Mouse (Mus musculus) lung, embryonic 15.5 days (tissue): ENCODE measurements around the gene Il18r1. TPM values are rescaled to one million over a fixed set of nuclear protein-coding genes. Genes with fewer than 3 reads are reported as not detected.
A peak's percentile ranks its signal among the peaks of the same experiment; 100 is the strongest.

Source experiments
- ATAC-seq: fragments of 200-750 bp; cut with Nextera tagmentation; 2 replicates; pipeline ENCODE4 v1.8.0; 2017; ENCODE audit warnings: moderate number of reproducible peaks, borderline replicate concordance; ENCODE audit not compliant: low FRiP score, low TSS enrichment; ENCODE audit errors: extremely low read depth
- H3K27ac ChIP-seq: fragments of 300-500 bp; sonication (generic); 2 replicates; pipeline ENCODE4 v1.5.1; 2015; ENCODE audit warnings: moderate library complexity, mild to moderate bottlenecking, inconsistent platforms
- H3K27me3 ChIP-seq: fragments of 300-500 bp; sonication (generic); 2 replicates; pipeline ENCODE4 v1.6.1; 2015; ENCODE audit warnings: inconsistent platforms
- H3K36me3 ChIP-seq: fragments of 300-500 bp; sonication (generic); 2 replicates; pipeline ENCODE4 v1.6.1; 2015; ENCODE audit warnings: inconsistent platforms
- H3K4me1 ChIP-seq: fragments of 300-500 bp; sonication (generic); 2 replicates; pipeline ENCODE4 v1.6.1; 2015; ENCODE audit warnings: inconsistent platforms
- H3K4me2 ChIP-seq: fragments of 300-500 bp; sonication (generic); 2 replicates; pipeline ENCODE4 v1.6.1; 2015; ENCODE audit warnings: inconsistent platforms, mild to moderate bottlenecking, moderate library complexity
- H3K4me3 ChIP-seq: fragments of 300-500 bp; sonication (generic); 2 replicates; pipeline ENCODE4 v1.5.1; 2015; ENCODE audit warnings: mild to moderate bottlenecking, inconsistent platforms
- H3K9ac ChIP-seq: fragments of 300-500 bp; sonication (generic); 2 replicates; pipeline ENCODE4 v1.6.1; 2015; ENCODE audit warnings: inconsistent platforms
- H3K9me3 ChIP-seq: fragments of 300-500 bp; sonication (generic); 2 replicates; pipeline ENCODE4 v1.6.1; 2016; ENCODE audit warnings: inconsistent platforms
- WGBS: fragments of 180-500 bp; shearing (Covaris S2); methylation state at CpG from one replicate; pipeline ENCODE4 v1.1.7; 2015; 5-methylcytosine and 5-hydroxymethylcytosine counted together
- polyA plus RNA-seq: library from polyadenylated mRNA; unstranded; fragments of >200 nt; fragmentation: Nextera tagmentation; extraction: Ambion mirVana; gene quantifications from 2 replicates; pipeline ENCODE4 v1.2.1, GENCODE M21; 2015

The Il18r1 gene
- polyA plus RNA-seq, 1 experiment from 2014 or later: 3.3 TPM

DNA sequence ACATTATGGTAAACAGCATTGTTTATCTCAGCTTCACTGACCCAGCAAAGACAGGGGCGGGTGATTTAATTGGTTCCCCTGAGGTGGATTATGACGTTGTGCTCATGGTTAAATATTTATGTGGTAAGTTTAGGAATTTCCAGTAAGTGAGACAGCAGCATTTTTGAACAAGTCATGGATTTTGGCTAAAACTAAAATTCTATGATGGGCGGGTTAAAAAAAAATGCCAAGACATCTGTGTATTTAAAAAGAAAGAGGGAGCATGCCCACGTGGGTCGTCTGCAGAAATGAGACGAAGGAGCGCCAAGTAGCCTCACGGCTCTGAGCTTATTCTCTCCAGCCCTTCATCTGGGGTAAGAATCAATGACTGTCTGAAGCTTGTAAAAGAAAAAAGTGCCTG, 25.8 kb upstream of the Il18r1 start:
- H3K4me2 ChIP-seq: no peak overlapping the region
- no peak overlapping the region for H3K9ac ChIP-seq
- H3K9me3 ChIP-seq: no peaks in the 10 kb centered on the region
- WGBS: 66% methylated on average over 8 of the region's 8 CpGs
- H3K4me1 ChIP-seq: no peaks in the 10 kb centered on the region
- H3K27ac ChIP-seq: no peak overlapping the region
- ATAC-seq: no peak
- H3K4me3 ChIP-seq: no peak overlapping the region
- H3K36me3 ChIP-seq: no peaks in the 10 kb centered on the region
- H3K27me3 ChIP-seq: no peaks in the 10 kb centered on the region

DNA sequence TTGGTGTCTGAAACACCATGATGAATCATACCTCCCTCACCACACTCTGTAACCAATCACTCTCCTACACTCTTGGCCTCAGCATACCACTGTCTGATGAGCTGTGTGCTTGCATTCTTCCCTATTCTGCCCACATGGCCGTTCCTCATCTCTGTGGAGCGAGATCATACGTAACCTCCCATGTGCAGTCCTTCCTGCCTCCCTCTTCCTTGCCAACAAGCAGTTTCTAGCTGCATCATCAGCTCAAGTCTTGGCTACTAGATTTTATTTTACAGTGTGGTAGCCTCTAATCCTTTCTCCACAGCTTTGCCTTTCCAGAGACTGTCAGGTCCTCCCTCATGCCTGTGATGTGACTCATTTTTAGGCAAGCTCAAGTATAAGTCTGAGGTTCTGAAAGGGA, 20.6 kb upstream of the Il18r1 start:
- Histone ChIP-seq H3K27me3 (no peaks in the 10 kb centered on the region), H3K9me3 (no peaks in the 10 kb centered on the region), H3K4me2 (no peak overlapping the region), H3K4me3 (no peak overlapping the region), H3K9ac (no peak overlapping the region), H3K36me3 (no peaks in the 10 kb centered on the region), H3K4me1 (no peaks in the 10 kb centered on the region), H3K27ac (no peak overlapping the region)
- WGBS: 71% methylated on average over 3 of the region's 3 CpGs
- ATAC-seq: no peak

DNA sequence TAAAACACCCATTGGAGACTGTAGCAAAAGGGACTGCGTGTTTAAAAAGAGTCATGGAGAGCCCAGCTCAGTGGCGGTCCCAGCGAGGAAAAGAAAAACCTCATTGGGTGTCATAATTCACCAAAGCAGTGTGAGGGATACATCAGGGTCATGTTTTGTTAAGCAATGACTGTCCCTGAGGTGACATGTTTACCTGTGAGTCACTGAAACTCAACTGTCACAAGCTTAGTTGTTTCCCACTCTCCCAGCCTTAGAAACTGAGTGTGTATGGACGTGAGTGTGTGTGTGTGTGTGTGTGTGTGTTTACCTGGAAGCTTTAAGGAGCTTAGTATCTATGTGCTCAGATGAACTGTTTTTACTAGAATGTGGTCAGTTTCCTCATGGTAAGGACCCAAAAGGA, 2.0 kb downstream of the Il18r1 start:
- no peak for ATAC-seq
- WGBS: 88% methylated on average over 4 of the region's 4 CpGs
- no peaks in the 10 kb centered on the region for H3K9me3 ChIP-seq
- H3K4me2 ChIP-seq: no peak overlapping the region
- 0 out of 2 replicates have a peak, but pooled peaks cover 5% of the 10 kb centered on the region for H3K4me1 ChIP-seq
- H3K27me3 ChIP-seq: no peaks in the 10 kb centered on the region
- no peak overlapping the region for H3K4me3 ChIP-seq
- no peak overlapping the region for H3K27ac ChIP-seq
- no peak overlapping the region for H3K9ac ChIP-seq
- H3K36me3 ChIP-seq: no peaks in the 10 kb centered on the region

DNA sequence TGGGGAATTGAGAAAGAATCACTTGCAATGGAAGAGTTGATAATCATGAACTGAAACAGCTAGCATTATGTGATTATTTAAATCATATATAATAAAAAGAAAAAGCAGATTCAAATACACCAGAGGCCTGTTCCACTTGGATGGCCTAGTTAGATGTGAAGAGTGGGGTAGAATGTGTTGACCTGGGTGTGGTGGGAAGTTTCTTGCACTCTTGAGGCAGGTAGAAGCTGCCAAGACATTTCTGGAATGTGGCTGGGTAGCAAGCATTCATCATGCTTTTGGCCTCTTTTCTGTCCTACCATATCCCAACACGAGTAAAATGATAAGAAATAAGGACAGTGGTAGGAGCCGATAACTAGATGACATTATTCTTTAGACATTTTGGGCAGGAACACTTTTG, 3.5 kb downstream of the Il18r1 start:
- H3K9ac ChIP-seq: no peak overlapping the region
- H3K4me2 ChIP-seq: no peak overlapping the region
- WGBS: 32% methylated on average over 2 of the region's 2 CpGs

DNA sequence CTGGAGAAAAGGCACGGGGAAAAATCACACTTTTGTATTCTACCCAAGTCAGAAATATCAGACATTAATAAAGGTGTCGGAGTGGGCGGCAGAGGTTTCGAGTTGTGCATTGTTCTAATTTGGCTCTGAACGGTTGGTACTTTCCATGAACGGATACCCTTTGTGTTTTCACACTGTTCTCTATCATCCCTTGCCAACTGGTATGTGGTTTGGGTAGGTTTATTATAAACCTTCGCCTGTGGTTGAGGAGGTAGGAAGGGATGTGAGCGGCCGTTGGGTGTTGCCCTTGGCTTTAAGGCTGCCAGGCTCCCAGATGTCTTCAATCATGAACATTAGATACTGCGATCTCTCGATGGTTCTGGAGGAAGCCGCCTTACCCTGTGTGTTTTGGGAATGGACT, 4.5 kb downstream of the Il18r1 start:
- Histone ChIP-seq H3K4me3 (no peak overlapping the region), H3K4me2 (no peak overlapping the region), H3K9me3 (no peaks in the 10 kb centered on the region), H3K27me3 (no peaks in the 10 kb centered on the region), H3K9ac (no peak overlapping the region), H3K27ac (no peak overlapping the region), H3K36me3 (no peaks in the 10 kb centered on the region), H3K4me1 (0 out of 2 replicates have a peak, but pooled peaks cover 5% of the 10 kb centered on the region)
- WGBS: 79% methylated on average over 12 of the region's 12 CpGs
- no peak for ATAC-seq

More for the DNA sequence above, 3.5 kb downstream of the Il18r1 start:
- H3K4me1 ChIP-seq: 0 out of 2 replicates have a peak, but pooled peaks cover 5% of the 10 kb centered on the region
- no peak for ATAC-seq
- no peak overlapping the region for H3K4me3 ChIP-seq
- no peaks in the 10 kb centered on the region for H3K36me3 ChIP-seq
- no peaks in the 10 kb centered on the region for H3K27me3 ChIP-seq
- 0 out of 2 replicates have a peak overlapping the region, but pooled peaks have one; percentile 24 for H3K27ac ChIP-seq
- no peaks in the 10 kb centered on the region for H3K9me3 ChIP-seq

DNA sequence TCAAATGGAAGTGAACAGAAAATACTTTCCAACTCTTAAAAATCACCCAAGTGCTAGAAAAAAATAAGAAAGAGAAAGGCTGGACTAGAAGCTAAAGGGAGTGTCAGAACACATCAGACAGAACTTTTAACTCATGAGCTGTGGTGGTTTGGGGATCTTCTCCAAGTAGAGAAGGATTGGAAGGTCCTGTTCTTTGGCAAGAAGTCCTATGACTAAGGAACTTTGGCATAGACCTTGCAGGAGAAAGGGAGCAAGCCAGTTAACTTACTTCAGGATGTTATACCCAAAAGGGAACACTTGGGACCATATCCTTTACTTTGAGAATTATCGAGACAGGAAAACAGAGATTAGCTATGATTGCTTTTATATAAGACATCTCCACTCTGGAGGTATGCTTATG, 7.0 kb downstream of the Il18r1 start:
- Histone ChIP-seq H3K9me3 (no peaks in the 10 kb centered on the region), H3K36me3 (no peaks in the 10 kb centered on the region), H3K27me3 (no peaks in the 10 kb centered on the region), H3K9ac (no peak overlapping the region), H3K4me3 (no peak overlapping the region), H3K4me2 (no peak overlapping the region), H3K27ac (no peak overlapping the region), H3K4me1 (0 out of 2 replicates have a peak, but pooled peaks cover 5% of the 10 kb centered on the region)
- 95% methylated on average over 1 of the region's 1 CpGs for WGBS
- ATAC-seq: no peak

DNA sequence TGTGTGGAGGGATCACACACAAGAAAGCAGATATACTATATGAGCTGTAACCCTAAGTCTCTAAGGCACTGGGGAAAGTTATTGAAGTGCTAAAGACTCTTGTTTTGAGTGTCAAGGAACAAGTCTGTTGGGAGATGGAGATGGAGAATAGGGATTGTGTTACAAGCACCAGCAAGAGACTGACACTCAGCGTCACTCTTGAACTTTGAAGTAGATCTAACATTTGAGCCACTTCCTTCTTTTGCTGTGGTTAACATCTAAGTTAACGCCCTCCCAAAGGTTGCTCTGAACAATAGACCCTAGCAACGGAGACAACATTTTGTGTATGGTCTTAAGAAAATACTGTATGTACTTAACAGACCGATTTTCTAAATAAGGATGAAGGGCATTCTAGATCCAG, 8.3 kb downstream of the Il18r1 start:
- H3K27ac ChIP-seq: no peak overlapping the region
- H3K9me3 ChIP-seq: no peaks in the 10 kb centered on the region
- no peaks in the 10 kb centered on the region for H3K27me3 ChIP-seq
- no peak overlapping the region for H3K4me2 ChIP-seq
- H3K9ac ChIP-seq: no peak overlapping the region
- ATAC-seq: no peak
- H3K4me1 ChIP-seq: 0 out of 2 replicates have a peak, but pooled peaks cover 5% of the 10 kb centered on the region
- H3K4me3 ChIP-seq: no peak overlapping the region
- WGBS: 71% methylated on average over 4 of the region's 4 CpGs
- H3K36me3 ChIP-seq: no peaks in the 10 kb centered on the region

DNA sequence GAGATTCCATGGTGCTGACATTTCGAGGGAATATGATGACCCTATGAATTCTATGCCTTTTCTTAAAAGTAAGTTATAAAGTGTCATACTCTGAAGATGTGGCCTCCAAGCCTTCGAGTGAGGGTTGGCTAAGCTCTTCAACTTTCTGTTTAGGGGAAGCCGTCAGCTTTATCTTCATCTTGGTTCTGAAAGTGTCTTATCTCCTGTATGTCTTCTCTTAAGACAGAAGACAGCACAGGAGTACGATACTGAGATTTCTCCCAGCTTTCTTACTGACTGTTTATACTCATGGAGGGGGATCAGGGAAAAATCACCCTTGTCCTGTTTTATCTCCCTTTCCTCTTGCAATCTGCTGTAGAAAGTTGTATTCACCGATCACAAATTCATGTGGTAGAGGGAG, 9.0 kb downstream of the Il18r1 start:
- 69% methylated on average over 5 of the region's 5 CpGs for WGBS
- H3K4me2 ChIP-seq: no peak overlapping the region
- no peak overlapping the region for H3K4me3 ChIP-seq
- ATAC-seq: no peak
- H3K9ac ChIP-seq: no peak overlapping the region
- no peak overlapping the region for H3K27ac ChIP-seq
- no peaks in the 10 kb centered on the region for H3K36me3 ChIP-seq
- H3K27me3 ChIP-seq: no peaks in the 10 kb centered on the region
- H3K4me1 ChIP-seq: no peaks in the 10 kb centered on the region
- H3K9me3 ChIP-seq: no peaks in the 10 kb centered on the region

DNA sequence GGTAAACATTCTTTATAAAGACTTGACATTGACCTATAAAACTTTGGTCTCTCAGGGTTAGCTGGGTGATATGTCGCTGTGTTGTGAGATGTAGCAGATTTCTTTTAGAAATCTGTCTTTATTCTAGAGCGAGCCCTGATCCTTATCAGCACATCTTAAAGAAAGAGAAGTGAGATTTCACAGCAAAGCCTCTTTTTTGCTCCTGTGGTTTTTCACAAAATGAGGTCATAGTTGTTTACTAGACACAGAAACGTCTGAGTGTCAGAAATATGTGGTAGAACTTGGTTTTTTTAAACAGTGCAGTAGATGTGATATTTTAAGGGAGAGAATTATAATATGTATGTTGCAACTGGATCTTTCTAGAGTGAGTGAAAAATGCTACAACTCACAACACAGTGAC, 10.3 kb downstream of the Il18r1 start:
- no peak for ATAC-seq
- no peaks in the 10 kb centered on the region for H3K9me3 ChIP-seq

DNA sequence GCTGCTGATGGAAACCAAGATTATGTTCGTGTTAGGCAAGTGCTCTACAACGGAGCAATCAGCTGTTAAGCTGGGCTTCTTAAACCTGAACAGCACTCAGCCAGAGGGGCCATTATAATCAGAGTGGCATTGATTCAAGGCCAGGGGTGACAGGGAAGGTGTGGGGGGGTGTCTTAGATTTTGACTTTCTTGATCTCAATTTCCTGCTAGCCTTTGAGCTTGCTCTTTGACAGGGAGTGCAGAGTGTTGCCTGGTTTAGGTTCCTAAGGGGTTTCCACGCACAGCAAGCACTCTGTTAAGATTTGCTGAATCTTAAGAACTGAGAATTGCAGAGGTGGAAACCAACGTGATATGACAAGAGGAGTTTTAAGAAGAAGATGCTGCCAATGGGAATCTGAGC, 11.4 kb downstream of the Il18r1 start:
- no peaks in the 10 kb centered on the region for H3K36me3 ChIP-seq
- no peak overlapping the region for H3K27ac ChIP-seq
- WGBS: 48% methylated on average over 4 of the region's 4 CpGs
- ATAC-seq: no peak
- H3K4me1 ChIP-seq: no peaks in the 10 kb centered on the region
- no peak overlapping the region for H3K4me3 ChIP-seq
- H3K9ac ChIP-seq: no peak overlapping the region
- no peaks in the 10 kb centered on the region for H3K27me3 ChIP-seq
- no peaks in the 10 kb centered on the region for H3K9me3 ChIP-seq
- H3K4me2 ChIP-seq: no peak overlapping the region

More for the DNA sequence above, 10.3 kb downstream of the Il18r1 start:
- Histone ChIP-seq H3K27me3 (no peaks in the 10 kb centered on the region), H3K4me2 (no peak overlapping the region), H3K4me1 (no peaks in the 10 kb centered on the region), H3K36me3 (no peaks in the 10 kb centered on the region), H3K27ac (no peak overlapping the region), H3K4me3 (no peak overlapping the region), H3K9ac (no peak overlapping the region)
- 39% methylated on average over 3 of the region's 3 CpGs for WGBS

DNA sequence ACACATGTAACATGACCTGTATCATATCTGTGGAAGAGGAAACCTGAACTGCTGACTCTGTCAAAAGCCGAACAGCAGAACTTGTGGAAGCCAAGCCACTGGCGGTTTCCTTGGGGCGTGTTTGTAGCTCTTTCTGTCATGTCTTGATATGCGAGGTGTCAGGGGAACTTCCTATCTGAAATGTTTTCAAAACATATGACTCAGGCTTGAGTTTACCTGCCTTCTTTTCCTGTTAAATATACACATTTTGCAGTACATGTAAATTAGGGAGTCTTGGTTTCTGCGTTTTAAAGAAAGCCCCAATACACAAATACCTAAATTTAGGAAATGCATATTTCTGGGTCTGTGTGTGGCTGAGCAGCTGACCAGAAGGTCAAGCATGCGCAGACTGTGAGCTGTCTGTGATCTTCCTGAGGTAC, 14.2 kb downstream of the Il18r1 start:
- no peak overlapping the region for H3K4me3 ChIP-seq
- whole genome bisulfite sequencing: 37% methylated on average over 6 of the region's 6 CpGs
- H3K4me1 ChIP-seq: no peaks in the 10 kb centered on the region
- H3K27ac ChIP-seq: no peak overlapping the region
- no peak for ATAC-seq
- no peak overlapping the region for H3K4me2 ChIP-seq
- H3K9me3 ChIP-seq: no peaks in the 10 kb centered on the region
- H3K36me3 ChIP-seq: no peaks in the 10 kb centered on the region
- H3K27me3 ChIP-seq: no peaks in the 10 kb centered on the region
- no peak overlapping the region for H3K9ac ChIP-seq

DNA sequence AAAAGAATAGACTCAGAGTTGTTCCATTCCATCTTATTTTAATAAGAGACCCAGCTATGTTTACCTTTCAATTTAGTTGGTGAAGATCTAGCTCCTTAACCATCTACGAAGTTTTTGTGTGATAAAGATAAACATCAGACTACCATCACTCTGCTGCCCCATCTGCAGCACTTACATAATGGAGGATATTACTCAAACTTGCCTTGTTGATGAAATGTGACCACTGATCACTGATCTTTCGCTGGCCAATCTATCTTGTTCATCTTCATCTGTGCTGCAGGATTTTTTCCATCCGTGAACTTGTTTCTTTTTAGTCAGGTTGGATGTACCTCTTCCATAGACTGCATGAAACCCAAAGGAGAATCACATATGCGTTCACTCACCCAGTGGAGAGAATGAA, 29.2 kb downstream of the Il18r1 start:
- H3K9me3 ChIP-seq: no peaks in the 10 kb centered on the region
- no peaks in the 10 kb centered on the region for H3K36me3 ChIP-seq
- no peak overlapping the region for H3K9ac ChIP-seq
- no peak overlapping the region for H3K4me3 ChIP-seq
- no peaks in the 10 kb centered on the region for H3K4me1 ChIP-seq
- H3K27me3 ChIP-seq: no peaks in the 10 kb centered on the region
- no peak for ATAC-seq
- H3K27ac ChIP-seq: no peak overlapping the region
- no peak overlapping the region for H3K4me2 ChIP-seq
- 75% methylated on average over 4 of the region's 4 CpGs for WGBS

DNA sequence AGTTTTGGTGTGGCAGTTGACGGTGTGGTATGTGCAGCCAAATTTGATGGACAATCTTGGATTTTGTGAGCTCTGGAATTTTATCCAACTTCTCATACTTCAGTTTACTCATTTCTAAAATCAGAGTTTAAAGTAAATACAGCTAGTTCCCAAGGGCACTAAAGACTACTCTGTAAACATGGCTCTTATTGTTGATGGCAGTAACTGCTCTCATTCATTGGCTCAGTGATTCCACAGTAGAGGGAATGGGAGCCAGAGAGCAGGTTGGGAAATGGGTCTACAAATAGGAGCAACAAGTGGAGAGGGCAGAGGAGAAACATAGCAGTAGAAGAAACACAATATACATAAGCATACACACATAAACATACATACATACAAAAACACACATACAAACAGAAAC, 34.4 kb downstream of the Il18r1 start:
- Histone ChIP-seq H3K9me3 (no peaks in the 10 kb centered on the region), H3K4me2 (no peak overlapping the region), H3K27me3 (no peaks in the 10 kb centered on the region), H3K4me3 (no peak overlapping the region), H3K9ac (no peak overlapping the region), H3K27ac (no peak overlapping the region), H3K4me1 (no peaks in the 10 kb centered on the region), H3K36me3 (no peaks in the 10 kb centered on the region)
- no peak for ATAC-seq
- 56% methylated on average over 1 of the region's 1 CpGs for WGBS
